Mouse (Mus musculus): ENCODE data around the gene Arpc2. TPM values are rescaled to one million over a fixed set of nuclear protein-coding genes. Genes with fewer than 3 reads are reported as not detected.
A peak's percentile ranks its signal among the peaks of the same experiment; 100 is the strongest.
"Not testable (repeated sequence)": the region's sequence is repeated elsewhere in the genome, so short reads cannot be mapped to it uniquely, and the experiment has no call there.

The Arpc2 gene
- polyA plus RNA-seq, 3 experiments from 2014 or later: 611 to 878 (median 637) TPM

- no peak for ATAC-seq
These were observed 48.0 kb downstream of the Arpc2 start for GRCm38 (mm10) chr1:74283686-74284463.

GRCm38 (mm10) chr1:74284543-74285160, 48.8 kb downstream of the Arpc2 start, which contains the start of the genes Aamp and Pnkd:
Gene Aamp (minus strand): TSS chr1:74284738.
Gene Pnkd (plus strand): TSS chr1:74284930.
- ATAC-seq: peak; percentile 95

- no peak for ATAC-seq
These were observed 49.5 kb downstream of the Arpc2 start for GRCm38 (mm10) chr1:74285212-74286010.

GRCm38 (mm10) chr1:74286869-74287607, 51.2 kb downstream of the Arpc2 start:
- ATAC-seq: not testable (repeated sequence)

GRCm38 (mm10) chr1:74288327-74288726, 52.4 kb downstream of the Arpc2 start:
- ATAC-seq: no peak

GRCm38 (mm10) chr1:74289248-74289647, 53.4 kb downstream of the Arpc2 start:
- no peak for ATAC-seq

- no peak for ATAC-seq
These were observed 53.9 kb downstream of the Arpc2 start for GRCm38 (mm10) chr1:74289740-74290139.

- no peak for ATAC-seq
These were observed 54.3 kb downstream of the Arpc2 start for GRCm38 (mm10) chr1:74290141-74290540.

- no peak for ATAC-seq
These were observed 56.6 kb downstream of the Arpc2 start for GRCm38 (mm10) chr1:74292331-74293020.

GRCm38 (mm10) chr1:74293306-74293960, 57.5 kb downstream of the Arpc2 start:
- no peak for ATAC-seq

- no peak for ATAC-seq
These were observed 58.3 kb downstream of the Arpc2 start for GRCm38 (mm10) chr1:74294090-74294643.

GRCm38 (mm10) chr1:74294733-74295455, 59.0 kb downstream of the Arpc2 start:
- peak; percentile 3 for ATAC-seq

- peak; percentile 90 for ATAC-seq
These were observed 59.7 kb downstream of the Arpc2 start for GRCm38 (mm10) chr1:74295456-74296171.

- no peak for ATAC-seq
These were observed 60.6 kb downstream of the Arpc2 start for GRCm38 (mm10) chr1:74296477-74296876.

- ATAC-seq: no peak
These were observed 61.4 kb downstream of the Arpc2 start for GRCm38 (mm10) chr1:74297269-74297668.

- ATAC-seq: no peak
These were observed 62.4 kb downstream of the Arpc2 start for GRCm38 (mm10) chr1:74298157-74298750.

- no peak for ATAC-seq
These were observed 63.1 kb downstream of the Arpc2 start for GRCm38 (mm10) chr1:74298996-74299395.

GRCm38 (mm10) chr1:74300347-74301110, 64.6 kb downstream of the Arpc2 start:
- no peak for ATAC-seq
